In the genomic region with DNA sequence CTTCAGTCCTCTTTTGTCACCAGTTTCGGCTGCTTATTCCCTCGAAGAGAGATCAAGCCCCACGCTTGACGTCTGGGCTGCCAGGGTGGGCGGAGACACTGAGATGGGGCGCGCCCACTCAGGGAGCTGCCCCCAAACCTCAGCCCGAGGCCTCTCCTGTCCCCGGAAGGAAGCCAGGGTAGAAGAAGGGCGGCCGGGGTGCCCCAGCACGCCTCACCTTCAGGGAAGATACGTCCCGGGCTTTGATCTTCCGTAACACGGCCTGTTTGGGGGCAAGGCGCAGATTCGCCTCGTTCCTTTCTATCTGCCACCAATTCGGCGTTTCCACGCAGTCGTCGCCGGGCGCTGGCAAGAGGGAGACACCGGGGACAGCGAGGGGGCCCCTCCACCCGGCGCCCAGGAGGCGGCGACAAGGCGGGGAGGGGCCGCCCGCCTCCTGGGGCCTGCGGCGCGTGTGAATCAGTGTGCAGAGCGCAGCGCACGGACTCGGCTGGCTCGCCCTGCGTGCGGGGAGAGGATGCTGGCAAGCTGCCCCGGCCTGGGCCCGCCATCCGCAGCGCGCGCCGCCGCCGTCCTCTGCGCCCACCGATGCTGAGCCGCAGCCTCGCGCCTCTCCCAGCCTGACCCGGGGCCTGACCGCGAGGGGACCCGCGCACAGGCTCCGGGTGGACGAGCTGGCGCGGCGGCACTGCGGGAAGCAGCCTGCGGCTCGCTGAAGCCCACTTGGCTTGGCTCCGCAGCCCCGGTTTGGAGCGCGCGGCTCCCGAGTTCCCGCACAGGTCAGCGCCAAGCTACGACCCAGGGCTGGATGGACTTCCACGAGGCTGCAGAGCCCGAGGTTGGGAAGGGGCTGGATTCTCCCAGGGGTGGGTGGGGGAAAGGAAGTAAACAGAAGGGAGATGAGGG, we compare ENCODE assay signal across 8 mouse cellular contexts. TPM values are rescaled to one million over a fixed set of nuclear protein-coding genes. Genes with fewer than 3 reads are reported as not detected.
DNase-seq lines count a peak whose midpoint lies in the region; ATAC-seq and TF ChIP-seq lines count a peak whose summit lies in the region.

A gene (plus strand): TSS at position 163 of the 906 bp plus-strand sequence.

- no peak for TF ChIP-seq CTCF in cerebellum, adult 2 months (IDR thresholded peaks at IDR 0.05; ENCODE audit: borderline replicate concordance, insufficient read depth, low read depth, low read length)

- TF ChIP-seq POLR2A in cerebellum, adult 2 months (IDR thresholded peaks at IDR 0.05; ENCODE audit: borderline replicate concordance, insufficient read depth, low read length), result peak; percentile 53; the same call in 1 of the 2 replicates

- peak within 1 kb of the TSS; percentile 53 for H3K27ac ChIP-seq in cerebellum, adult 2 months (ENCODE audit: insufficient read depth, low read length)

- WGBS in cerebellum, adult 2 months, result under 1% methylated on average over 80 of the region's 83 CpGs

- peak; percentile 82 for ATAC-seq in frontal cortex, adult (ENCODE audit: low TSS enrichment)
- ATAC-seq in hematopoietic stem cell, adult 5-6 weeks (replicated peaks in 1 of 2; ENCODE audit: insufficient read depth in 1 of 2, low FRiP score in 2 of 2, low TSS enrichment in 1 of 2, low read depth in 1 of 2, poor library complexity in 2 of 2, severe bottlenecking in 2 of 2), result peak; percentile 74 to 79

- H3K27me3 ChIP-seq in cerebellum, adult 2 months (ENCODE audit: control insufficient read depth, insufficient read depth, low read length), result no peaks in the 10 kb centered on the region

- H3K4me1 ChIP-seq in cerebellum, adult 2 months (ENCODE audit: control insufficient read depth, insufficient read depth, low read length), result peaks cover 16% of the 10 kb centered on the region; the same call in 1 of the 2 replicates

- H3K4me3 ChIP-seq in cerebellum, adult 2 months (replicated peaks; ENCODE audit: insufficient read depth, low read depth, low read length), result peak within 1 kb of the TSS; percentile 72

- DNase-seq in Muller cell, postnatal 12 days (ENCODE audit: inconsistent ontology term), result peak; percentile 77
- DNase-seq in cerebellum, adult 2 months, result peak; percentile 78 to 83
- DNase-seq in left cerebral cortex, adult 11 months (ENCODE audit: low spot score), result peak; percentile 34
- peak; percentile 41 for DNase-seq in lung, postnatal 25 days (ENCODE audit: low spot score)
- peak; percentile 66 for DNase-seq in ovary, postnatal 36 days (ENCODE audit: low spot score)
- DNase-seq in thymus, postnatal 25 days, result peak; percentile 90

RNA-seq across cellular contexts. Expression of the gene that starts here (rescaled TPM):
- polyA plus RNA-seq in cerebellum, adult 2 months (2012; rRNA removed), result 23.9 and 24.5 TPM in 2 replicates
- total RNA-seq in hematopoietic stem cell, adult 5-6 weeks (2017), result 1.8 and 4.9 TPM in 2 replicates

Comparison
In these comparisons a context has a peak if more than half of its experiments do, and no peak if none do; other contexts are left out.
1. Peak in every context shown above with its lines: DNase-seq, ATAC-seq, H3K4me3 ChIP-seq and H3K27ac ChIP-seq.
2. DNase-seq: peak in every context shown above with its lines; median percentile 90 in thymus, postnatal 25 days; 80 in cerebellum, adult 2 months; 77 in Muller cell, postnatal 12 days; 66 in ovary, postnatal 36 days; 41 in lung, postnatal 25 days; 34 in left cerebral cortex, adult 11 months.